Mouse (Mus musculus) heart, adult 2 months (tissue): ENCODE measurements around the gene Prmt7. TPM values are rescaled to one million over a fixed set of nuclear protein-coding genes. Genes with fewer than 3 reads are reported as not detected.

Experiments used
- DNase-seq, 2 experiments: peaks; one replicate each; pipeline ENCODE4 v3.0.0; 2021
- H3K27ac ChIP-seq: fragments of 200-600 bp; 2 replicates; pipeline ENCODE4 v1.8.1; 2022
- H3K27me3 ChIP-seq: fragments of 200-500 bp; 2 replicates; pipeline ENCODE4 v1.6.1; 2012; ENCODE audit warnings: mild to moderate bottlenecking, low read length, inconsistent platforms, mixed read lengths; ENCODE audit not compliant: control insufficient read depth, insufficient read depth
- H3K36me3 ChIP-seq: fragments of 200-500 bp; 2 replicates; pipeline ENCODE4 v1.6.1; 2012; ENCODE audit warnings: low read length, inconsistent platforms; ENCODE audit not compliant: control insufficient read depth, insufficient read depth
- H3K4me1 ChIP-seq: fragments of 200-500 bp; 2 replicates; pipeline ENCODE4 v1.6.1; 2011; ENCODE audit warnings: low read length; ENCODE audit not compliant: control insufficient read depth, insufficient read depth
- H3K4me3 ChIP-seq: fragments of 200-600 bp; 2 replicates; pipeline ENCODE4 v1.8.1; 2022
- H3K79me2 ChIP-seq: fragments of 200-500 bp; replicated peaks from 2 replicates; pipeline ENCODE4 v1.6.1; 2012; ENCODE audit warnings: mild to moderate bottlenecking, inconsistent platforms, low read length, moderate library complexity, mixed read lengths; ENCODE audit not compliant: control insufficient read depth, insufficient read depth
- H3K9ac ChIP-seq: fragments of 200-500 bp; 2 replicates; pipeline ENCODE4 v1.6.1; 2012; ENCODE audit warnings: low read depth, mild to moderate bottlenecking, control low read depth, inconsistent platforms, low read length, mixed read lengths
- CTCF ChIP-seq: fragments of 200-600 bp; IDR thresholded peaks from 2 replicates; pipeline ENCODE4 v1.8.1; 2022; ENCODE audit warnings: antibody characterized with exemption, mild to moderate bottlenecking, moderate library complexity
- EP300 ChIP-seq: fragments of 200-500 bp; IDR thresholded peaks from 2 replicates; pipeline ENCODE4 v1.6.1; 2011; ENCODE audit warnings: low read depth, low read length, control low read depth; ENCODE audit not compliant: insufficient read depth
- POLR2A ChIP-seq: fragments of 200-500 bp; IDR thresholded peaks from 2 replicates; pipeline ENCODE4 v1.6.1; 2011; ENCODE audit warnings: mild to moderate bottlenecking, low read depth, low read length, control low read depth; ENCODE audit not compliant: insufficient read depth
- WGBS: fragments of 180-500 bp; shearing (Covaris S2); methylation state at CpG from one replicate; pipeline ENCODE4 v1.1.7; 2018; 5-methylcytosine and 5-hydroxymethylcytosine counted together
- intact Hi-C: fragments of 180-260 bp; cut with DNase I; formaldehyde crosslinking; loops from one replicate; pipeline ENCODE4 v1.15.1; 2025
- polyA plus RNA-seq: library from polyadenylated mRNA; depleted of rRNA; stranded (reverse); fragments of >200 nt; gene quantifications from 2 replicates; pipeline ENCODE4 v1.2.3, GENCODE M21; 2012
- total RNA-seq, 2 experiments: library from RNA; stranded (reverse); gene quantifications; 2 replicates each; pipeline ENCODE4 v1.2.3; 2021

Prmt7 gene
- total and polyA plus RNA-seq, 3 experiments, result 21.7 to 26.3 (median 22.9) TPM

- TF ChIP-seq CTCF (no peak), EP300 (no peak), POLR2A (no peak)
- Histone ChIP-seq H3K4me3 (no peak overlapping the region), H3K79me2 (no peaks in the 10 kb centered on the region), H3K36me3 (no peaks in the 10 kb centered on the region), H3K9ac (no peak overlapping the region), H3K27me3 (no peaks in the 10 kb centered on the region), H3K27ac (no peak overlapping the region), H3K4me1 (no peaks in the 10 kb centered on the region)
- no peak for DNase-seq
- intact Hi-C loops, result no loop called here
- WGBS, result 49% methylated on average over 2 of the region's 2 CpGs
Measured at GRCm38 (mm10) chr8:106287445-106287844, 76.7 kb downstream of the Prmt7 start.

DNA sequence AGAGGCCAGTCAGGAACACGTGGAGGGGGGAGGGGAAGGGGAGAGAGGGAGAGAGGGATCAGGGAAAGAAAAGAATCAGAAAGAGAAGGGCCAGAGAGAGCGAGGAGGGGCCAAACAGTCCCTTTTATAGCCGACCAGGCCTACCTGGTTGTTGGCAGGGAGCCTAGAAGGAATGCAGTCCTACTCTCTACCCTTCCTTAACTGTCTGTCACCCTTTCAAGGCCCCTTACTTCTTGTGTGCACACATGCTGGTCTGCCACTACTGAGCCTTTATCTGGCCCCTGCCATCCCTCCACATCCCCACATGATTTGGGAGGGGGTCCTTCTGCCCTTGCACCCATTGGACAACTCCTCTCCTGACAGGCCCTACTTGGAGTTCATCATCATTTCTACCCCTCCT, 78.0 kb downstream of the Prmt7 start:
- H3K36me3 ChIP-seq, result no peaks in the 10 kb centered on the region
- no peak overlapping the region for H3K27ac ChIP-seq
- 51% methylated on average over 3 of the region's 3 CpGs for WGBS
- H3K9ac ChIP-seq, result no peak overlapping the region
- no peak for DNase-seq
- no peaks in the 10 kb centered on the region for H3K27me3 ChIP-seq
- H3K79me2 ChIP-seq, result no peaks in the 10 kb centered on the region
- TF ChIP-seq EP300 (no peak), POLR2A (no peak), CTCF (no peak)
- H3K4me3 ChIP-seq, result no peak overlapping the region
- intact Hi-C loops, result no loop called here
- H3K4me1 ChIP-seq, result no peaks in the 10 kb centered on the region

DNA sequence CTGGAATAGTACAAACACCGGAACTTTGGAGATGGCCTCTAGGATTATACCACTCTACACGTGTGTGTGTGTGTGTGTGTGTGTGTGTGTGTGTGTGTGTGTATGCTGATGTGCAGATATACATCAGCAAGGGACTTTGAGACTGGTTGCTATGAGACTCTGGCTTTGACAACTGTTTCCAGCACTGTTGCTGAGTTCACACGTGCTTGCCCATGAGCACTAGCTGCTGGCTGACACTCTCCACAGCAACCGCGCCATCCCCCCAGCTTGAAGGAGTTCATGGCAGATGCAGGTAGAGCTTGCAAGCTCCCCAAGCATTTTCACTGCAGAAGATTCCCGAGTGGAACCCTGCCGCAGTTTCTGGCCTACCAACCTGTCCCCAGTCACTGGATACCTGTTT, 78.7 kb downstream of the Prmt7 start:
- no peak overlapping the region for H3K9ac ChIP-seq
- 67% methylated on average over 7 of the region's 7 CpGs for WGBS
- H3K4me3 ChIP-seq, result no peak overlapping the region
- H3K79me2 ChIP-seq, result no peaks in the 10 kb centered on the region
- DNase-seq, result no peak
- H3K36me3 ChIP-seq, result no peaks in the 10 kb centered on the region
- intact Hi-C loops, result no loop called here
- TF ChIP-seq EP300, result no peak
- TF ChIP-seq POLR2A, result no peak
- no peak overlapping the region for H3K27ac ChIP-seq
- H3K4me1 ChIP-seq, result no peaks in the 10 kb centered on the region
- H3K27me3 ChIP-seq, result no peaks in the 10 kb centered on the region

DNA sequence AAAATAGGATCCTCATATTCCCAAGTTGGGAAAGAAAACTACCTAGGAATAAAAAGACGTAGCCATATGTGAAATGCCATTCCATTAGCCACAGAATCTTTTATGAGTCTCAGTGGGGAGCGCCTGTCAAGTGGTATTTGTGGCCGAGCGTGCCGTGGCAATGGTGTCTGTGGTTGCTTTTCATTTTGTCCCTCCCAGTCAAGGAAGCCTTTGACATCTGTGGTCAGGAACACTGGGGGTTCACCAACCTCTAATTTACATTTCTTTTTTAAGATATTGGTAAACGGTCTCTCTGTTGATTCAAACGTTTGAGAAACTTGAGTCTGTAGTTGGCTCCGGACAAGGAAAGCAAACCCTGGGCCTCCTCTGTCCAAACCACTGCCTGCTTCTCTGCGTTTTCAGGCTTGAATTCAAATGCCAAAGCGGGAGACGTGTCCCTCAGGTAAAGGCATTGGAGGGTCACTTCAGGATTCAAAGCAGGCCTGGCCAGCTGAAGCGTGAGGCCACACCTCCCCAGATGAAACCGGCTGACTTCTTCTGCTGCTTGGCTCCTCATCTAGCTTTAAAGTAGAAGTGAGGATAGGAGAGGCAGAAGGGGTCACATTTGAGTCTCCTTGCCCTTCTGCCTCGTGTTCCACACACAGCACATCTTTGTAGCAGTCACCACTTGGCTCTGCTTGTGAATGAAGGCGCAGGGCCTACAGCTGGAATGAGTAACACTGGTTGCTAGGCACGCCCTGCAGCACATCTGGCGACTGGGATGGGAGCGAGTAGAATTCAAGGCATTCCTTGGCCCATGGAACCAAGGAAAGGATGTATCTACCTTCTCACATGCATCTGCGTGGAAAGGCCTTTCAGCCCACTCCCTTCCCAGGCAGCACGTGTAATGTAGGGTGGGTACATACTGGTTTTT, 82.0 kb downstream of the Prmt7 start:
- no peak for DNase-seq
- Histone ChIP-seq H3K9ac (no peak overlapping the region), H3K27me3 (no peaks in the 10 kb centered on the region), H3K36me3 (no peaks in the 10 kb centered on the region), H3K79me2 (no peaks in the 10 kb centered on the region), H3K27ac (no peak overlapping the region), H3K4me1 (no peaks in the 10 kb centered on the region), H3K4me3 (no peak overlapping the region)
- intact Hi-C loops, result no loop called here
- WGBS, result 82% methylated on average over 20 of the region's 20 CpGs
- TF ChIP-seq POLR2A, result no peak
- no peak for TF ChIP-seq CTCF
- TF ChIP-seq EP300, result no peak

DNA sequence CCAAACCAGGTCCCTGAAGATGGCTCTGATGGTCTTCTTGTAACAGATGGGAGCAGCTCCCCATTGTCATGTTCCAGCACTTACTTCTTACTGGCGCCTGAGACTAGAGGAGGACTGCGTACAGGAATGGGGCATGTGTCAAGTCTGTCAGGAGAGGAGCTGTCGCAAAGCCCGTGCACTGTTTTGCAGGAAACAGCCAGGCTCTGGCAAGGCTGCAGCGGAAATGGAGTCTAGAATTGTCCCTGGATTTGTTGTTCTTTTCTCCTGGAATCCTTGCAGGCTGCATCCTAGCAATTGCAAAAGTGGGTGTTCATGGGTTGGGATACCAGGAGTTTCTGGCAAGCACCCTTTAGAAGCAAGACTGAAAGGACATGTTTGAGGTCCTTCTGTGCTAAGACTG, 87.5 kb downstream of the Prmt7 start:
- Histone ChIP-seq H3K4me3 (no peak overlapping the region), H3K9ac (no peak overlapping the region), H3K79me2 (no peaks in the 10 kb centered on the region), H3K36me3 (no peaks in the 10 kb centered on the region), H3K27ac (peak overlapping the region; percentile 65), H3K4me1 (peaks cover 3% of the 10 kb centered on the region; the same call in 1 of the 2 replicates), H3K27me3 (no peaks in the 10 kb centered on the region)
- DNase-seq, result peak; percentile 59 to 72
- no peak for TF ChIP-seq CTCF
- no peak for TF ChIP-seq POLR2A
- TF ChIP-seq EP300, result no peak
- intact Hi-C loops, result no loop called here
- 21% methylated on average over 5 of the region's 5 CpGs for WGBS

GRCm38 (mm10) chr8:106298846-106299245, 88.1 kb downstream of the Prmt7 start:
- H3K4me3 ChIP-seq, result no peak overlapping the region
- no peak for DNase-seq
- H3K27ac ChIP-seq, result peak overlapping the region; percentile 65
- WGBS, result 48% methylated on average over 1 of the region's 1 CpGs
- no peak overlapping the region for H3K9ac ChIP-seq
- H3K27me3 ChIP-seq, result no peaks in the 10 kb centered on the region
- no peaks in the 10 kb centered on the region for H3K36me3 ChIP-seq
- no peaks in the 10 kb centered on the region for H3K79me2 ChIP-seq
- peaks cover 3% of the 10 kb centered on the region; the same call in 1 of the 2 replicates for H3K4me1 ChIP-seq
- intact Hi-C loops, result no loop called here
- TF ChIP-seq POLR2A (no peak), EP300 (no peak), CTCF (no peak)
